Mouse (Mus musculus): ENCODE data around the gene Dgka. TPM values are rescaled to one million over a fixed set of nuclear protein-coding genes. Genes with fewer than 3 reads are reported as not detected.

Dgka gene
- total and polyA plus RNA-seq, 2 experiments from 2014 or later: 4.9 to 7.5 TPM

- DNase-seq (ENCODE audit: low spot score) (no peak), ATAC-seq (ENCODE audit: low FRiP score) (no peak)
- Histone ChIP-seq H3K4me1 (ENCODE audit: insufficient read depth, low read length) (no peaks in the 10 kb centered on the region), H3K27ac (ENCODE audit: low read depth, low read length) (no peak overlapping the region), H3K4me3 (ENCODE audit: low read depth, low read length) (no peak overlapping the region), H3K9ac (replicated peaks; ENCODE audit: low read length, poor library complexity, severe bottlenecking) (no peak overlapping the region), H3K36me3 (ENCODE audit: insufficient read depth, low read length) (no peaks in the 10 kb centered on the region), H3K9me3 (ENCODE audit: low read length) (peaks cover 7% of the 10 kb centered on the region; the same call in 1 of the 2 replicates), H3K4me2 (ENCODE audit: low read depth, low read length, poor library complexity, severe bottlenecking) (no peak overlapping the region), H3K27me3 (ENCODE audit: insufficient read depth, low read length) (no peaks in the 10 kb centered on the region)
- TF ChIP-seq CTCF (IDR thresholded peaks at IDR 0.05): no peak
- WGBS: 92% methylated on average over 1 of the region's 1 CpGs
Measured at GRCm38 (mm10) chr10:128780200-128780599, 35.5 kb upstream of the Dgka start.

DNA sequence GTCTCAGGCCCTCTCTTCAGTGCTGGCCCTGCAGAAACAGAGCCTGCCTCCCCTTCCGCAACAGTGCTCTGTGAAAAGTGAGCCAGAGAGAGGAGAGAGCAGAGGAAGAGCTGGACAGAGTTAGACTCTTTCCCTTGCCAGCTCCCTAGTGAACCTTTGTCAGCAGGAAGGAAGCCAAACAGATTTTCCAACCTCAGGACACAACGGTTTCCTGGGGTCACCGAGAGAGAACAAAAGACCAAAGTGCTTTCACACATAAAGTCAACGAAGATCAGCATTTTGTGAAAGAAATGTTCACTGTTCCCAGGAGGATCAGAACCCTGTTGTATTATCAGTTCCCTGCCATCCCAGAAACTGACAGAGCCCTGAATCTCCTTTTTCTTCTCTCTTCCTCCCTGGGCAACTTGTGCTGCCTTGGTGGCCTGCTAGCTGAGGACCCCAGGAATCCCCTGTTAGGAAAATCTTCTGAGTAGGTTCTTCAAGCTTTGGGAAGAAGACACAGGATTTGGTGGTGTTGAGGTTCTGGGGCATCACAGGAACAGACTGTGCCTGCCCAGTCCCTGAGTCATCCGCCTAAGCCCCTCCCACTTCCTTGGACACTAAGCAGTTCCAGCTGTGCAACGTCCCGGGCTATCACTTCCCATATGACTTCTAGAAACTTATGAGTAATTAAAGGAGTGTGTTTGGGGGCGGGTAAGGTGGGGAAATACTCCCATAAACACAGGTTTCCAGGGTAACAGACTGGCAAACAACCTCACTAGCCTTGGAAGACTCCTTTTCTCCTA, 34.5 kb upstream of the Dgka start:
- Histone ChIP-seq H3K4me1 (ENCODE audit: insufficient read depth, low read length) (no peaks in the 10 kb centered on the region), H3K4me2 (ENCODE audit: low read depth, low read length, poor library complexity, severe bottlenecking) (no peak overlapping the region), H3K4me3 (ENCODE audit: low read depth, low read length) (no peak overlapping the region), H3K36me3 (ENCODE audit: insufficient read depth, low read length) (no peaks in the 10 kb centered on the region), H3K9ac (replicated peaks; ENCODE audit: low read length, poor library complexity, severe bottlenecking) (no peak overlapping the region), H3K27ac (ENCODE audit: low read depth, low read length) (peak overlapping the region; percentile 57), H3K9me3 (ENCODE audit: low read length) (peaks cover 6% of the 10 kb centered on the region; the same call in 1 of the 2 replicates), H3K27me3 (ENCODE audit: insufficient read depth, low read length) (no peaks in the 10 kb centered on the region)
- 24% methylated on average over 8 of the region's 8 CpGs for WGBS
- ATAC-seq (ENCODE audit: low FRiP score) (no peak), DNase-seq (ENCODE audit: low spot score) (peak; percentile 3)
- no peak for TF ChIP-seq CTCF (IDR thresholded peaks at IDR 0.05)

DNA sequence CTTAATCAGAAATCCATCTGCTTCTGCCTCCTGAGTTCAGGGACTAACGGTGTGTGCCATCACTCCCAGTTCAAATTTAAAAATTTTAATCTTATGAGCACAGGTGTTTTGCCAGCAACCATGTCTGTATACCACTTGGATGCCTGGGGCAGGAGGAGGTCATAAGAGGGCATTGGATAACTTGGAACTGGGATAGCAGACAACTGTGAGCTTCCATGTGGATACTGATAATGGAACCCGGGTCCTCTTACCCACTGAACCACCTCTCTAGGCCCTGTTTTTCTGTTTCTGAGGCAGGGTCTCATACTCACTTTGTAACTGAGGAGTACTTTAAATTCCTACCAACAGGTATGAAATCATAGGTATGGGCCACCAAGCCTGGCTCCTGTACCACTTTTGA, 33.8 kb upstream of the Dgka start:
- 0 out of 2 replicates have a peak, but pooled peaks cover 3% of the 10 kb centered on the region for H3K9me3 ChIP-seq (ENCODE audit: low read length)
- no peak overlapping the region for H3K4me2 ChIP-seq (ENCODE audit: low read depth, low read length, poor library complexity, severe bottlenecking)
- H3K27me3 ChIP-seq (ENCODE audit: insufficient read depth, low read length): no peaks in the 10 kb centered on the region
- H3K36me3 ChIP-seq (ENCODE audit: insufficient read depth, low read length): no peaks in the 10 kb centered on the region
- no peak overlapping the region for H3K4me3 ChIP-seq (ENCODE audit: low read depth, low read length)
- H3K4me1 ChIP-seq (ENCODE audit: insufficient read depth, low read length): no peaks in the 10 kb centered on the region
- 91% methylated on average over 2 of the region's 2 CpGs for WGBS
- peak overlapping the region; percentile 57; the same call in 1 of the 2 replicates for H3K27ac ChIP-seq (ENCODE audit: low read depth, low read length)
- DNase-seq (ENCODE audit: low spot score): no peak
- TF ChIP-seq CTCF (IDR thresholded peaks at IDR 0.05): no peak
- ATAC-seq (ENCODE audit: low FRiP score): no peak
- no peak overlapping the region for H3K9ac ChIP-seq (replicated peaks; ENCODE audit: low read length, poor library complexity, severe bottlenecking)

GRCm38 (mm10) chr10:128773685-128774084, 29.0 kb upstream of the Dgka start:
- DNase-seq (ENCODE audit: low spot score) (no peak), ATAC-seq (ENCODE audit: low FRiP score) (no peak)
- Histone ChIP-seq H3K9ac (replicated peaks; ENCODE audit: low read length, poor library complexity, severe bottlenecking) (no peak overlapping the region), H3K9me3 (ENCODE audit: low read length) (no peaks in the 10 kb centered on the region), H3K36me3 (ENCODE audit: insufficient read depth, low read length) (no peaks in the 10 kb centered on the region), H3K27me3 (ENCODE audit: insufficient read depth, low read length) (no peaks in the 10 kb centered on the region), H3K4me3 (ENCODE audit: low read depth, low read length) (no peak overlapping the region), H3K4me1 (ENCODE audit: insufficient read depth, low read length) (no peaks in the 10 kb centered on the region), H3K27ac (ENCODE audit: low read depth, low read length) (no peak overlapping the region), H3K4me2 (ENCODE audit: low read depth, low read length, poor library complexity, severe bottlenecking) (no peak overlapping the region)
- WGBS: 27% methylated on average over 5 of the region's 5 CpGs
- peak; percentile 65 for TF ChIP-seq CTCF (IDR thresholded peaks at IDR 0.05)

GRCm38 (mm10) chr10:128772895-128773294, 28.2 kb upstream of the Dgka start:
- Histone ChIP-seq H3K4me3 (ENCODE audit: low read depth, low read length) (no peak overlapping the region), H3K27me3 (ENCODE audit: insufficient read depth, low read length) (no peaks in the 10 kb centered on the region), H3K4me1 (ENCODE audit: insufficient read depth, low read length) (no peaks in the 10 kb centered on the region), H3K36me3 (ENCODE audit: insufficient read depth, low read length) (no peaks in the 10 kb centered on the region), H3K4me2 (ENCODE audit: low read depth, low read length, poor library complexity, severe bottlenecking) (no peak overlapping the region), H3K27ac (ENCODE audit: low read depth, low read length) (no peak overlapping the region), H3K9me3 (ENCODE audit: low read length) (no peaks in the 10 kb centered on the region), H3K9ac (replicated peaks; ENCODE audit: low read length, poor library complexity, severe bottlenecking) (no peak overlapping the region)
- ATAC-seq (ENCODE audit: low FRiP score) (no peak), DNase-seq (ENCODE audit: low spot score) (no peak)
- TF ChIP-seq CTCF (IDR thresholded peaks at IDR 0.05): peak; percentile 47
- 82% methylated on average over 2 of the region's 2 CpGs for WGBS

GRCm38 (mm10) chr10:128748252-128748864, 3.7 kb upstream of the Dgka start:
- Histone ChIP-seq H3K4me3 (ENCODE audit: low read depth, low read length) (peak overlapping the region; percentile 66), H3K36me3 (ENCODE audit: insufficient read depth, low read length) (no peaks in the 10 kb centered on the region), H3K9ac (replicated peaks; ENCODE audit: low read length, poor library complexity, severe bottlenecking) (peak overlapping the region; percentile 78), H3K27ac (ENCODE audit: low read depth, low read length) (peak overlapping the region; percentile 91), H3K27me3 (ENCODE audit: insufficient read depth, low read length) (no peaks in the 10 kb centered on the region), H3K4me2 (ENCODE audit: low read depth, low read length, poor library complexity, severe bottlenecking) (peak overlapping the region; percentile 88), H3K4me1 (ENCODE audit: insufficient read depth, low read length) (peaks cover 6% of the 10 kb centered on the region; the same call in 1 of the 2 replicates), H3K9me3 (ENCODE audit: low read length) (no peaks in the 10 kb centered on the region)
- under 1% methylated on average over 37 of the region's 37 CpGs for WGBS
- TF ChIP-seq CTCF (IDR thresholded peaks at IDR 0.05): peak; percentile 65
- peak; percentile 95 for DNase-seq (ENCODE audit: low spot score)
- peak; percentile 93 for ATAC-seq (ENCODE audit: low FRiP score)

Measured in midbrain, postnatal 0 days (tissue).